Mouse (Mus musculus) limb, embryonic 14.5 days (tissue): ENCODE data around the gene Celf2. TPM values are rescaled to one million over a fixed set of nuclear protein-coding genes. Genes with fewer than 3 reads are reported as not detected.

Source experiments
- ATAC-seq: fragments of 200-750 bp; cut with Nextera tagmentation; 2 replicates; pipeline ENCODE4 v1.8.0; 2017; ENCODE audit warnings: low read depth, moderate number of reproducible peaks, moderate TSS enrichment; ENCODE audit not compliant: low FRiP score
- DNase-seq: peaks from one replicate; pipeline ENCODE4 v3.0.0-alpha.2; 2015; ENCODE audit warnings: low spot score
- H3K27ac ChIP-seq: fragments of 300-500 bp; sonication (generic); replicated peaks from 2 replicates; pipeline ENCODE4 v1.5.1; 2014; ENCODE audit warnings: low read depth, mild to moderate bottlenecking, low read length, moderate library complexity, mixed read lengths
- H3K27me3 ChIP-seq: fragments of 300-500 bp; sonication (generic); 2 replicates; pipeline ENCODE4 v1.6.1; 2014; ENCODE audit warnings: low read length, mixed read lengths; ENCODE audit not compliant: control insufficient read depth, insufficient read depth
- H3K36me3 ChIP-seq: fragments of 300-500 bp; sonication (generic); 2 replicates; pipeline ENCODE4 v1.6.1; 2014; ENCODE audit warnings: mild to moderate bottlenecking, low read length, moderate library complexity, mixed read lengths; ENCODE audit not compliant: control insufficient read depth, insufficient read depth
- H3K4me1 ChIP-seq: fragments of 300-500 bp; sonication (generic); 2 replicates; pipeline ENCODE4 v1.6.1; 2014; ENCODE audit warnings: antibody characterized with exemption, low read length, mixed read lengths; ENCODE audit not compliant: control insufficient read depth, insufficient read depth
- H3K4me2 ChIP-seq: fragments of 300-500 bp; sonication (generic); replicated peaks from 2 replicates; pipeline ENCODE4 v1.6.1; 2014; ENCODE audit warnings: low read depth, mild to moderate bottlenecking, low read length, moderate library complexity; ENCODE audit not compliant: severe bottlenecking
- H3K4me3 ChIP-seq: fragments of 300-500 bp; sonication (generic); replicated peaks from 2 replicates; pipeline ENCODE4 v1.5.1; 2014; ENCODE audit warnings: low read length
- H3K9ac ChIP-seq: fragments of 300-500 bp; sonication (generic); 2 replicates; pipeline ENCODE4 v1.6.1; 2014; ENCODE audit warnings: mild to moderate bottlenecking, low read depth, low read length, moderate library complexity; ENCODE audit not compliant: severe bottlenecking
- H3K9me3 ChIP-seq: fragments of 300-500 bp; sonication (generic); 2 replicates; pipeline ENCODE4 v1.6.1; 2016; ENCODE audit warnings: low read length; ENCODE audit not compliant: control insufficient read depth
- POLR2A ChIP-seq: fragments of 200-500 bp; IDR thresholded peaks from 2 replicates; pipeline ENCODE4 v1.8.0; 2012; ENCODE audit warnings: inconsistent platforms, mild to moderate bottlenecking, moderate library complexity, borderline replicate concordance; ENCODE audit not compliant: insufficient read depth, insufficient read length; ENCODE audit errors: extremely low read depth
- WGBS: fragments of 180-500 bp; shearing (Covaris S2); extraction: QIAGEN DNeasy Blood & Tissue Kit; methylation state at CpG from one replicate; pipeline ENCODE4 v1.1.7; 2014; 5-methylcytosine and 5-hydroxymethylcytosine counted together
- polyA plus RNA-seq, 2 experiments: library from polyadenylated mRNA; depleted of rRNA in 1 of 2; stranded (reverse) in 1 of 2; unstranded in 1 of 2; fragments of >200 nt; fragmentation: Nextera tagmentation in 1 of 2; extraction: Ambion mirVana in 1 of 2; gene quantifications; 2 replicates each; pipeline versions ENCODE4 v1.2.1 to v1.2.3; 2012 to 2014

Celf2 gene
- polyA plus RNA-seq, 2 experiments = 55.3 to 75.1 TPM

GRCm38 (mm10) chr2:6786494-6787144, 722.7 kb downstream of the Celf2 start:
- TF ChIP-seq POLR2A = no peak
- Histone ChIP-seq H3K36me3 (no peaks in the 10 kb centered on the region), H3K27ac (no peak overlapping the region), H3K27me3 (no peaks in the 10 kb centered on the region), H3K4me1 (no peaks in the 10 kb centered on the region), H3K4me3 (no peak overlapping the region), H3K9ac (no peak overlapping the region), H3K4me2 (no peak overlapping the region), H3K9me3 (no peaks in the 10 kb centered on the region)
- ATAC-seq = no peak
- WGBS = 64% methylated on average over 3 of the region's 3 CpGs
- no peak for DNase-seq

- no peak overlapping the region for H3K9ac ChIP-seq
- no peak overlapping the region for H3K4me3 ChIP-seq
- no peaks in the 10 kb centered on the region for H3K36me3 ChIP-seq
- no peak for TF ChIP-seq POLR2A
- WGBS = 85% methylated on average over 2 of the region's 2 CpGs
- ATAC-seq (no peak), DNase-seq (no peak)
- no peaks in the 10 kb centered on the region for H3K9me3 ChIP-seq
- no peaks in the 10 kb centered on the region for H3K27me3 ChIP-seq
- H3K4me2 ChIP-seq = no peak overlapping the region
- no peaks in the 10 kb centered on the region for H3K4me1 ChIP-seq
- H3K27ac ChIP-seq = no peak overlapping the region
Measured at GRCm38 (mm10) chr2:6770214-6770613, 739.1 kb downstream of the Celf2 start.

DNA sequence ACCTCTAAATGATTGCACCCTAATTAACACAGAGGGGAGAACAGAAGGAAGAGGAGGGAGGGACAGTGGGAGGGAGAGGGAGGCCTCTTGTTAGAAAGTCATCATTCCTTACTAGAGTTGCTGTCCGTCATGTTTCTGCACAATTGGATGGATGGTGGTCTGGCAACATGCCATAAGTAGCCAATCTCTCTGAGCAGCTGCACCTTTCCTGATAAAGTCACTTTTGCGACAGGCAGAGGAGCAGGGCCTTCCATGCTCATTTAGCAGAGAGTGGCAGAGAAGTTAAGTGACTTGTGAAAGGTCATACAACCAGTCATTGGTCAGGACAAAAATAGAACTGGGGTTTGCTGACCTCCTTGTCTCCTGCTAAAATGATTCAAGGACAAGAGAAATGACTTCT, 747.0 kb downstream of the Celf2 start:
- Histone ChIP-seq H3K27me3 (no peaks in the 10 kb centered on the region), H3K27ac (no peak overlapping the region), H3K9ac (no peak overlapping the region), H3K9me3 (no peaks in the 10 kb centered on the region), H3K4me3 (no peak overlapping the region), H3K4me1 (no peaks in the 10 kb centered on the region), H3K36me3 (no peaks in the 10 kb centered on the region), H3K4me2 (no peak overlapping the region)
- no peak for TF ChIP-seq POLR2A
- 54% methylated on average over 2 of the region's 2 CpGs for WGBS
- ATAC-seq (no peak), DNase-seq (no peak)

- ATAC-seq = no peak
- Histone ChIP-seq H3K36me3 (no peaks in the 10 kb centered on the region), H3K27ac (no peak overlapping the region), H3K4me1 (no peaks in the 10 kb centered on the region), H3K9me3 (no peaks in the 10 kb centered on the region), H3K27me3 (no peaks in the 10 kb centered on the region), H3K9ac (no peak overlapping the region), H3K4me2 (no peak overlapping the region), H3K4me3 (no peak overlapping the region)
- no peak for TF ChIP-seq POLR2A
- no peak for DNase-seq
- WGBS = 55% methylated on average over 2 of the region's 2 CpGs
Measured at GRCm38 (mm10) chr2:6743173-6743572, 766.2 kb downstream of the Celf2 start.

- DNase-seq (no peak), ATAC-seq (no peak)
- no peak overlapping the region for H3K9ac ChIP-seq
- no peak overlapping the region for H3K27ac ChIP-seq
- H3K4me1 ChIP-seq = no peaks in the 10 kb centered on the region
- no peaks in the 10 kb centered on the region for H3K9me3 ChIP-seq
- WGBS = 86% methylated on average over 4 of the region's 4 CpGs
- TF ChIP-seq POLR2A = no peak
- no peaks in the 10 kb centered on the region for H3K36me3 ChIP-seq
- H3K4me2 ChIP-seq = no peak overlapping the region
- no peaks in the 10 kb centered on the region for H3K27me3 ChIP-seq
- no peak overlapping the region for H3K4me3 ChIP-seq
Measured at GRCm38 (mm10) chr2:6739998-6740668, 769.2 kb downstream of the Celf2 start.
